Mouse (Mus musculus) myocyte (in vitro differentiated cells): ENCODE data around the gene Gpr18. TPM values are rescaled to one million over a fixed set of nuclear protein-coding genes. Genes with fewer than 3 reads are reported as not detected.

Experiments used
- H3K27me3 ChIP-seq: one replicate; pipeline ENCODE4 v1.6.1; 2011; ENCODE audit not compliant: control insufficient read depth, insufficient read depth, insufficient read length
- H3K36me3 ChIP-seq: one replicate; pipeline ENCODE4 v1.6.1; 2011; ENCODE audit not compliant: control insufficient read depth, insufficient read depth
- H3K4me2 ChIP-seq: one replicate; pipeline ENCODE4 v1.6.1; 2011; ENCODE audit warnings: low read depth, control low read depth
- H3K4me3 ChIP-seq: one replicate; pipeline ENCODE4 v1.5.1; 2011; ENCODE audit warnings: mild to moderate bottlenecking, control low read depth, moderate library complexity
- H3K79me2 ChIP-seq: one replicate; pipeline ENCODE4 v1.6.1; 2011; ENCODE audit not compliant: control insufficient read depth, insufficient read depth
- H3ac ChIP-seq: one replicate; pipeline ENCODE4 v1.6.1; 2011; ENCODE audit not compliant: control insufficient read depth, insufficient read length
- CEBPB ChIP-seq: IDR thresholded peaks from 2 replicates; pipeline ENCODE4 v1.6.1; 2011; ENCODE audit warnings: mild to moderate bottlenecking, moderate library complexity; ENCODE audit not compliant: poor library complexity, insufficient read depth, severe bottlenecking
- E2F4 ChIP-seq: IDR thresholded peaks from one replicate; pipeline ENCODE4 v1.6.1; 2011; ENCODE audit warnings: mild to moderate bottlenecking, control low read depth, moderate library complexity; ENCODE audit not compliant: insufficient read depth
- MAX ChIP-seq: IDR thresholded peaks from one replicate; pipeline ENCODE4 v1.6.1; 2011; ENCODE audit warnings: low read depth, mild to moderate bottlenecking, control low read depth
- MYOD1 ChIP-seq, 3 experiments: IDR thresholded peaks; one replicate each; pipeline ENCODE4 v1.6.1; 2011; ENCODE audit warnings: control low read depth in 2 of 3, low read depth in 2 of 3, mild to moderate bottlenecking in 2 of 3, moderate library complexity in 1 of 3; ENCODE audit not compliant: insufficient read length in 2 of 3, control insufficient read depth in 1 of 3
- MYOG ChIP-seq, 3 experiments: IDR thresholded peaks; one replicate each; pipeline ENCODE4 v1.6.1; 2011; ENCODE audit warnings: control low read depth in 2 of 3, low read depth in 2 of 3, mild to moderate bottlenecking in 2 of 3; ENCODE audit not compliant: insufficient read length in 2 of 3, control insufficient read depth in 1 of 3, insufficient read depth in 1 of 3
- POLR2A ChIP-seq: IDR thresholded peaks from one replicate; pipeline ENCODE4 v1.6.1; 2011; ENCODE audit warnings: low read depth, mild to moderate bottlenecking, control low read depth, moderate library complexity; ENCODE audit not compliant: insufficient read length
- POLR2AphosphoS2 ChIP-seq: IDR thresholded peaks from one replicate; pipeline ENCODE4 v1.6.1; 2011; ENCODE audit warnings: low read depth, control low read depth; ENCODE audit not compliant: insufficient read length
- REST ChIP-seq: IDR thresholded peaks from one replicate; pipeline ENCODE4 v1.6.1; 2011; ENCODE audit warnings: mild to moderate bottlenecking, control low read depth, moderate library complexity; ENCODE audit not compliant: insufficient read depth, insufficient read length
- SRF ChIP-seq: IDR thresholded peaks from one replicate; pipeline ENCODE4 v1.6.1; 2011; ENCODE audit warnings: low read depth; ENCODE audit not compliant: control insufficient read depth, insufficient read length
- TCF12 ChIP-seq: IDR thresholded peaks from one replicate; pipeline ENCODE4 v1.6.1; 2011; ENCODE audit warnings: mild to moderate bottlenecking, control low read depth; ENCODE audit not compliant: poor library complexity, insufficient read depth, severe bottlenecking
- TCF3 ChIP-seq: IDR thresholded peaks from one replicate; pipeline ENCODE4 v1.6.1; 2011; ENCODE audit warnings: low read depth, control low read depth; ENCODE audit not compliant: insufficient read length
- USF1 ChIP-seq: IDR thresholded peaks from one replicate; pipeline ENCODE4 v1.6.1; 2011; ENCODE audit warnings: low read depth, mild to moderate bottlenecking, control low read depth, moderate library complexity
- polyA plus RNA-seq: library from polyadenylated mRNA; unstranded; fragments of >200 nt; fragmentation: generic; extraction: Trizol; gene quantifications from one replicate; pipeline ENCODE4 v1.2.1, GENCODE M21; 2012; ENCODE audit warnings: missing spikeins

The Gpr18 gene
- polyA plus RNA-seq, 1 experiment: not detected

GRCm38 (mm10) chr14:121959538-121959980 is 44.0 kb upstream of the Gpr18 start:
- Histone ChIP-seq H3K4me2 (no peak overlapping the region), H3K79me2 (no peaks in the 10 kb centered on the region), H3K36me3 (peaks cover under 1% of the 10 kb centered on the region), H3K4me3 (no peak overlapping the region), H3K27me3 (no peaks in the 10 kb centered on the region), H3ac (no peak overlapping the region)
- TF ChIP-seq POLR2A (no peak), SRF (no peak), TCF3 (no peak), USF1 (no peak), MYOD1 (IDR thresholded peaks at IDR 0.05; ENCODE audit: control insufficient read depth in 1 of 3, insufficient read length in 2 of 3, low read depth in 2 of 3) (no peak), POLR2AphosphoS2 (no peak), CEBPB (no peak), TCF12 (no peak), MAX (no peak), MYOG (IDR thresholded peaks at IDR 0.05; ENCODE audit: control insufficient read depth in 1 of 3, insufficient read depth in 1 of 3, insufficient read length in 2 of 3, low read depth in 2 of 3) (no peak)

- TF ChIP-seq USF1: no peak
- no peak for TF ChIP-seq POLR2AphosphoS2
- no peak for TF ChIP-seq CEBPB
- no peak for TF ChIP-seq REST
- TF ChIP-seq MYOD1 (IDR thresholded peaks at IDR 0.05; ENCODE audit: control insufficient read depth in 1 of 3, insufficient read length in 2 of 3, low read depth in 2 of 3): no peak
- TF ChIP-seq POLR2A: no peak
- no peak for TF ChIP-seq SRF
- TF ChIP-seq MYOG (IDR thresholded peaks at IDR 0.05; ENCODE audit: control insufficient read depth in 1 of 3, insufficient read depth in 1 of 3, insufficient read length in 2 of 3, low read depth in 2 of 3): no peak
- Histone ChIP-seq H3K27me3 (no peaks in the 10 kb centered on the region), H3K4me3 (no peak overlapping the region), H3K36me3 (peaks cover 5% of the 10 kb centered on the region), H3ac (no peak overlapping the region), H3K79me2 (no peaks in the 10 kb centered on the region), H3K4me2 (peak overlapping the region; percentile 13)
These were observed 43.4 kb upstream of the Gpr18 start for GRCm38 (mm10) chr14:121958751-121959537.

- no peaks in the 10 kb centered on the region for H3K79me2 ChIP-seq
- peaks cover 5% of the 10 kb centered on the region for H3K36me3 ChIP-seq
- TF ChIP-seq MYOD1 (IDR thresholded peaks at IDR 0.05; ENCODE audit: control insufficient read depth in 1 of 3, insufficient read length in 2 of 3, low read depth in 2 of 3) (no peak), MYOG (IDR thresholded peaks at IDR 0.05; ENCODE audit: control insufficient read depth in 1 of 3, insufficient read depth in 1 of 3, insufficient read length in 2 of 3, low read depth in 2 of 3) (no peak), TCF3 (no peak), REST (no peak), E2F4 (no peak), TCF12 (no peak), CEBPB (no peak), USF1 (no peak), MAX (no peak), POLR2A (no peak), SRF (no peak), POLR2AphosphoS2 (no peak)
- no peak overlapping the region for H3K4me2 ChIP-seq
- no peak overlapping the region for H3K4me3 ChIP-seq
- no peaks in the 10 kb centered on the region for H3K27me3 ChIP-seq
- H3ac ChIP-seq: no peak overlapping the region
These were observed 42.6 kb upstream of the Gpr18 start for GRCm38 (mm10) chr14:121958041-121958750.

- Histone ChIP-seq H3K36me3 (peaks cover 5% of the 10 kb centered on the region), H3K79me2 (no peaks in the 10 kb centered on the region), H3ac (no peak overlapping the region), H3K4me2 (no peak overlapping the region), H3K27me3 (no peaks in the 10 kb centered on the region), H3K4me3 (no peak overlapping the region)
- no peak for TF ChIP-seq REST
- TF ChIP-seq MAX: no peak
- no peak for TF ChIP-seq MYOD1 (IDR thresholded peaks at IDR 0.05; ENCODE audit: control insufficient read depth in 1 of 3, insufficient read length in 2 of 3, low read depth in 2 of 3)
- TF ChIP-seq CEBPB: no peak
- no peak for TF ChIP-seq MYOG (IDR thresholded peaks at IDR 0.05; ENCODE audit: control insufficient read depth in 1 of 3, insufficient read depth in 1 of 3, insufficient read length in 2 of 3, low read depth in 2 of 3)
- TF ChIP-seq POLR2A: no peak
- TF ChIP-seq POLR2AphosphoS2: no peak
- TF ChIP-seq SRF: no peak
- TF ChIP-seq TCF3: no peak
- no peak for TF ChIP-seq TCF12
- no peak for TF ChIP-seq USF1
- no peak for TF ChIP-seq E2F4
These were observed 41.7 kb upstream of the Gpr18 start for GRCm38 (mm10) chr14:121957176-121957871.
